Mouse (Mus musculus) layer of hippocampus, adult 6 months (tissue): ENCODE measurements around the gene Rec8. TPM values are rescaled to one million over a fixed set of nuclear protein-coding genes. Genes with fewer than 3 reads are reported as not detected.

ENCODE experiments used
- long read RNA-seq, 2 experiments: library from polyadenylated mRNA; unstranded; transcript quantifications; one replicate each; pipeline ENCODE4 v2.0.0; 2019 to 2020
- polyA plus RNA-seq: library from polyadenylated mRNA; unstranded; fragments of <200 nt; fragmentation: Nextera tagmentation; gene quantifications from 2 replicates; pipeline ENCODE4 v1.2.3, GENCODE M21; 2021

Rec8 gene
- polyA plus RNA-seq = 0.78 and 0.95 TPM in 2 replicates
- long read RNA-seq, experiment 1, partial matches to known transcripts = 0 of 1 reads
- long read RNA-seq, experiment 1, other reads (novel, unspliced or antisense) = 0 of 1 reads
- long read RNA-seq, experiment 2, partial matches to known transcripts = 1 of 4 reads
- long read RNA-seq, experiment 2, other reads (novel, unspliced or antisense) = 1 of 4 reads

GRCm38 (mm10) chr14:55617822-55618221 lies at the start of gene Rec8:
Gene Rec8 (plus strand): TSS chr14:55618037.

GRCm38 (mm10) chr14:55575302-55575701 lies 42.5 kb upstream of the Rec8 start, which contains the start of gene Fitm1:
Gene Fitm1 (plus strand): TSS chr14:55575617.

GRCm38 (mm10) chr14:55577871-55578667 lies 39.8 kb upstream of the Rec8 start, which contains the start of gene Psme1:
Gene Psme1 (plus strand): TSS chr14:55578123.

GRCm38 (mm10) chr14:55584702-55585565 lies 32.9 kb upstream of the Rec8 start, which contains the start of gene Emc9:
Gene Emc9 (minus strand): TSS chr14:55585302.

GRCm38 (mm10) chr14:55590748-55591330 lies 27.0 kb upstream of the Rec8 start, which contains the start of gene Psme2:
Gene Psme2 (minus strand): TSS chr14:55591113.

GRCm38 (mm10) chr14:55591331-55591891 lies 26.4 kb upstream of the Rec8 start, which contains the start of gene Rnf31:
Gene Rnf31 (plus strand): TSS chr14:55591708.

GRCm38 (mm10) chr14:55603271-55603632 lies 14.6 kb upstream of the Rec8 start, which contains the start of gene Irf9:
Gene Irf9 (plus strand): TSS chr14:55603571.

GRCm38 (mm10) chr14:55635523-55636007 lies 17.7 kb downstream of the Rec8 start, which contains the start of gene Ipo4:
Gene Ipo4 (minus strand): TSS chr14:55635957.

GRCm38 (mm10) chr14:55637795-55638194 lies 20.0 kb downstream of the Rec8 start, which contains the start of gene Gm49378:
Gene Gm49378 (minus strand): TSS chr14:55637895.

GRCm38 (mm10) chr14:55643060-55643907 lies 25.4 kb downstream of the Rec8 start, which contains the start of gene Tm9sf1:
Gene Tm9sf1 (minus strand): TSS chr14:55643806.

GRCm38 (mm10) chr14:55649884-55650283 lies 32.0 kb downstream of the Rec8 start, which contains the start of gene Tssk4:
Gene Tssk4 (plus strand): TSS chr14:55650184.

GRCm38 (mm10) chr14:55659960-55660573 lies 42.2 kb downstream of the Rec8 start, which contains the start of gene Mdp1:
Gene Mdp1 (minus strand): TSS chr14:55660508.

GRCm38 (mm10) chr14:55671833-55672740 lies 54.2 kb downstream of the Rec8 start, which contains the start of the genes Gmpr2 and Nedd8:
Gene Gmpr2 (plus strand): TSS chr14:55671941.
Gene Nedd8 (minus strand): TSS chr14:55672124.

Other genes starting within 250 kb of the Rec8 start
- gene Dhrs4, start 139.3 kb upstream of the Rec8 start, polyA plus RNA-seq = 22.5 and 23.0 TPM in 2 replicates
- 1.8 and 2.9 TPM in 2 replicates for gene Carmil3, start 127.4 kb upstream of the Rec8 start, polyA plus RNA-seq
- 661 and 751 TPM in 2 replicates for gene Cpne6, start 107.6 kb upstream of the Rec8 start, polyA plus RNA-seq
- 0.13 TPM in 1 of 2 replicates, not detected in the other for gene Nrl, start 93.1 kb upstream of the Rec8 start, polyA plus RNA-seq
- gene Pck2, start 77.8 kb upstream of the Rec8 start, polyA plus RNA-seq = 28.8 and 36.0 TPM in 2 replicates
- gene Dcaf11, start 58.0 kb upstream of the Rec8 start, polyA plus RNA-seq = 70.4 and 77.7 TPM in 2 replicates
- not detected in 2 replicates for gene A730061H03Rik, start 57.6 kb upstream of the Rec8 start, polyA plus RNA-seq
- gene Fitm1, start 42.4 kb upstream of the Rec8 start, polyA plus RNA-seq = not detected in 2 replicates
- 54.2 and 58.9 TPM in 2 replicates for gene Psme1, start 39.9 kb upstream of the Rec8 start, polyA plus RNA-seq
- 151 and 161 TPM in 2 replicates for gene Emc9, start 32.7 kb upstream of the Rec8 start, polyA plus RNA-seq
- gene Psme2, start 26.9 kb upstream of the Rec8 start, polyA plus RNA-seq = 115 TPM in 2 replicates
- gene Rnf31, start 26.3 kb upstream of the Rec8 start, polyA plus RNA-seq = 6.5 and 11.3 TPM in 2 replicates
- 4.6 and 5.9 TPM in 2 replicates for gene Irf9, start 14.5 kb upstream of the Rec8 start, polyA plus RNA-seq
- gene Ipo4, start 17.9 kb downstream of the Rec8 start, polyA plus RNA-seq = 48.5 and 50.1 TPM in 2 replicates
- 0.14 and 0.48 TPM in 2 replicates for gene Gm49378, start 19.9 kb downstream of the Rec8 start, polyA plus RNA-seq
- gene Tm9sf1, start 25.8 kb downstream of the Rec8 start, polyA plus RNA-seq = 32.7 and 36.4 TPM in 2 replicates
- gene Tssk4, start 32.1 kb downstream of the Rec8 start, polyA plus RNA-seq = 0.11 and 0.29 TPM in 2 replicates
- 62.3 and 63.2 TPM in 2 replicates for gene Mdp1, start 42.5 kb downstream of the Rec8 start, polyA plus RNA-seq
- 24.9 and 27.8 TPM in 2 replicates for gene Gmpr2, start 53.9 kb downstream of the Rec8 start, polyA plus RNA-seq
- gene Nedd8, start 54.1 kb downstream of the Rec8 start, polyA plus RNA-seq = 665 and 692 TPM in 2 replicates
- gene Tinf2, start 63.8 kb downstream of the Rec8 start, polyA plus RNA-seq = 8.2 and 9.7 TPM in 2 replicates
- 0.08 TPM in 1 of 2 replicates, not detected in the other for gene Tgm1, start 95.9 kb downstream of the Rec8 start, polyA plus RNA-seq
- 31.9 and 38.2 TPM in 2 replicates for gene Rabggta, start 104.2 kb downstream of the Rec8 start, polyA plus RNA-seq
- gene Dhrs1, start 127.7 kb downstream of the Rec8 start, polyA plus RNA-seq = 123 and 128 TPM in 2 replicates
- 8.1 and 8.5 TPM in 2 replicates for gene Nop9, start 127.7 kb downstream of the Rec8 start, polyA plus RNA-seq
- 3.9 and 5.8 TPM in 2 replicates for gene Cideb, start 140.4 kb downstream of the Rec8 start, polyA plus RNA-seq
- 0.16 and 0.54 TPM in 2 replicates for gene Ltb4r2, start 143.4 kb downstream of the Rec8 start, polyA plus RNA-seq
- 0.26 TPM in 1 of 2 replicates, not detected in the other for gene Ltb4r1, start 147.9 kb downstream of the Rec8 start, polyA plus RNA-seq
- 1.4 TPM in 2 replicates for gene Adcy4, start 166.1 kb downstream of the Rec8 start, polyA plus RNA-seq
- gene Ripk3, start 170.8 kb downstream of the Rec8 start, polyA plus RNA-seq = 0.45 and 0.55 TPM in 2 replicates
- gene Nfatc4, start 205.1 kb downstream of the Rec8 start, polyA plus RNA-seq = 0.25 TPM in 1 of 2 replicates, not detected in the other
- gene Nynrin, start 236.0 kb downstream of the Rec8 start, polyA plus RNA-seq = 0.49 and 0.88 TPM in 2 replicates